Comparison of ENCODE assay signal across 22 mouse cellular contexts in genomic region chr10:46954701-46955100, GRCm38 (mm10).
DNase-seq lines count a peak whose midpoint lies in the region; ATAC-seq lines count a peak whose summit lies in the region.
"Had no signal": no experiment of that assay in that cellular context is flagged by ENCODE, and none has a peak within 500 bp of the region (broad histone marks: within the 10 kb centered on the region; RNA-seq: fewer than 3 reads in every experiment).

No protein-coding gene starts in this region.

- DNase-seq in frontal cortex, postnatal 25 days (ENCODE audit: low spot score in 2 of 2): no peak
- DNase-seq in midbrain, embryonic 11.5 days (ENCODE audit: low spot score, missing footprints): peak; percentile 61
- DNase-seq in brain, adult 2 months (ENCODE audit: low read depth, low spot score): peak; percentile 10
- no peak for DNase-seq in layer of hippocampus, postnatal 14 days (ENCODE audit: low spot score in 2 of 2)
- DNase-seq: adrenal gland, adult 2 months; adrenal gland, adult 8-10 months; adrenal gland, postnatal 10 days; adrenal gland, postnatal 14 days; adrenal gland, postnatal 25 days; adrenal gland, postnatal 36 days; B cell, adult 2 months; cerebellum, adult 11 months; cerebellum, adult 11-12 months; cerebellum, adult 18-20 months; cerebellum, adult 2 months had no signal

- no peaks in the 10 kb centered on the region for H3K36me3 ChIP-seq in midbrain, embryonic 11.5 days (ENCODE audit: control insufficient read depth, insufficient read depth, low read length)
- no peaks in the 10 kb centered on the region for H3K36me3 ChIP-seq in midbrain, embryonic 16.5 days (ENCODE audit: control insufficient read depth, insufficient read depth, low read length)
- H3K36me3 ChIP-seq: G1E had no signal

- no peak overlapping the region for H3K4me3 ChIP-seq in midbrain, embryonic 11.5 days (ENCODE audit: low read depth, low read length)
- no peak overlapping the region for H3K4me3 ChIP-seq in midbrain, embryonic 16.5 days (ENCODE audit: low read depth, low read length)

- no peak overlapping the region for H3K9ac ChIP-seq in midbrain, embryonic 11.5 days (ENCODE audit: low read length)
- no peak overlapping the region for H3K9ac ChIP-seq in midbrain, embryonic 16.5 days (ENCODE audit: low read depth, low read length)

- no peaks in the 10 kb centered on the region for H3K27me3 ChIP-seq in midbrain, embryonic 11.5 days (ENCODE audit: control insufficient read depth, insufficient read depth, low read length)
- no peaks in the 10 kb centered on the region for H3K27me3 ChIP-seq in midbrain, embryonic 16.5 days (ENCODE audit: control insufficient read depth, insufficient read depth, low read depth, low read length)
- H3K27me3 ChIP-seq: CH12.LX, Patski had no signal

- no peaks in the 10 kb centered on the region for H3K4me1 ChIP-seq in midbrain, embryonic 11.5 days (ENCODE audit: control insufficient read depth, insufficient read depth, low read length)
- H3K4me1 ChIP-seq in midbrain, embryonic 16.5 days (ENCODE audit: control insufficient read depth, insufficient read depth, low read length): no peaks in the 10 kb centered on the region

- H3K4me2 ChIP-seq in midbrain, embryonic 11.5 days: no peak overlapping the region
- no peak overlapping the region for H3K4me2 ChIP-seq in midbrain, embryonic 16.5 days (ENCODE audit: low read length)

- WGBS in midbrain, embryonic 11.5 days: 89% methylated on average over 1 of the region's 1 CpGs
- WGBS in midbrain, embryonic 16.5 days: 86% methylated on average over 1 of the region's 1 CpGs

- H3K27ac ChIP-seq in midbrain, embryonic 11.5 days (ENCODE audit: low read depth, low read length): no peak overlapping the region
- no peak overlapping the region for H3K27ac ChIP-seq in midbrain, embryonic 16.5 days (ENCODE audit: low read length)

- no peaks in the 10 kb centered on the region for H3K9me3 ChIP-seq in midbrain, embryonic 11.5 days (ENCODE audit: control insufficient read depth, low read length)
- H3K9me3 ChIP-seq in midbrain, embryonic 16.5 days (replicated peaks; ENCODE audit: control insufficient read depth, low read length, poor library complexity, severe bottlenecking): no peaks in the 10 kb centered on the region
- H3K9me3 ChIP-seq: G1E had no signal

- ATAC-seq in frontal cortex, adult (ENCODE audit: low TSS enrichment): peak; percentile 62
- no peak for ATAC-seq in midbrain, embryonic 11.5 days (ENCODE audit: low FRiP score)
- no peak for ATAC-seq in midbrain, embryonic 16.5 days
- ATAC-seq: activated CD4-positive, CD25-positive, alpha-beta regulatory T cell, adult 4 months; CD4-positive, CD25-positive, alpha-beta regulatory T cell, adult 4 months; Patski had no signal

Comparison
In these comparisons a context has a peak if more than half of its experiments do, and no peak if none do; other contexts are left out.
1. DNase-seq: peak in midbrain, embryonic 11.5 days (single experiment) and brain, adult 2 months (single experiment); none in frontal cortex, postnatal 25 days (0 of 2) and layer of hippocampus, postnatal 14 days (0 of 2).